Mouse (Mus musculus): ENCODE results near the gene Hdac9.

Hdac9 gene

GRCm38 (mm10) chr12:34916995-34917394, at the start of gene Hdac9:
Hdac9 (minus strand) TSS chr12:34917095.
- DNase-seq: no peak

- DNase-seq: no peak
Observed at GRCm38 (mm10) chr12:34949066-34949706, 32.3 kb upstream of the Hdac9 start.

- DNase-seq: peak; percentile 1 to 56
Observed at GRCm38 (mm10) chr12:34937918-34938317, 21.0 kb upstream of the Hdac9 start.

GRCm38 (mm10) chr12:34908008-34908407, 8.9 kb downstream of the Hdac9 start:
- no peak for DNase-seq

GRCm38 (mm10) chr12:34907506-34907850, 9.4 kb downstream of the Hdac9 start:
- no peak for DNase-seq

- peak in 1 of 2 experiments; percentile 12 for DNase-seq
Observed at GRCm38 (mm10) chr12:34906704-34907505, 10.0 kb downstream of the Hdac9 start.

GRCm38 (mm10) chr12:34906376-34906703, 10.6 kb downstream of the Hdac9 start:
- no peak for DNase-seq

GRCm38 (mm10) chr12:34900241-34900640, 16.7 kb downstream of the Hdac9 start:
- no peak for DNase-seq

GRCm38 (mm10) chr12:34894867-34895266, 22.0 kb downstream of the Hdac9 start:
- DNase-seq: no peak

- no peak for DNase-seq
Observed at GRCm38 (mm10) chr12:34888694-34889093, 28.2 kb downstream of the Hdac9 start.

- no peak for DNase-seq
Observed at GRCm38 (mm10) chr12:34874926-34875325, 42.0 kb downstream of the Hdac9 start.

GRCm38 (mm10) chr12:34871028-34871427, 45.9 kb downstream of the Hdac9 start:
- no peak for DNase-seq

- DNase-seq: no peak
Observed at GRCm38 (mm10) chr12:34841196-34841595, 75.7 kb downstream of the Hdac9 start.

- DNase-seq: no peak
Observed at GRCm38 (mm10) chr12:34837318-34837717, 79.6 kb downstream of the Hdac9 start.

- DNase-seq: no peak
Observed at GRCm38 (mm10) chr12:34836864-34837263, 80.0 kb downstream of the Hdac9 start.

- no peak for DNase-seq
Observed at GRCm38 (mm10) chr12:34836085-34836484, 80.8 kb downstream of the Hdac9 start.

- DNase-seq: no peak
Observed at GRCm38 (mm10) chr12:34835493-34835892, 81.4 kb downstream of the Hdac9 start.

- DNase-seq: no peak
Observed at GRCm38 (mm10) chr12:34828684-34829083, 88.2 kb downstream of the Hdac9 start.

GRCm38 (mm10) chr12:34826931-34827330, 90.0 kb downstream of the Hdac9 start:
- no peak for DNase-seq

GRCm38 (mm10) chr12:34820229-34820628, 96.7 kb downstream of the Hdac9 start:
- DNase-seq: no peak

GRCm38 (mm10) chr12:34811673-34812613, 105.0 kb downstream of the Hdac9 start:
- no peak for DNase-seq

GRCm38 (mm10) chr12:34810221-34810620, 106.7 kb downstream of the Hdac9 start:
- DNase-seq: no peak

GRCm38 (mm10) chr12:34808180-34808579, 108.7 kb downstream of the Hdac9 start:
- DNase-seq: no peak
